Mouse (Mus musculus): ENCODE measurements at regions not wholly inside any gene's neighbourhood (a gene's known extent, or its start where the extent isn't known, plus 50 kb on each side); places are given as distances from the start of the nearest gene placed in this dataset.

DNA sequence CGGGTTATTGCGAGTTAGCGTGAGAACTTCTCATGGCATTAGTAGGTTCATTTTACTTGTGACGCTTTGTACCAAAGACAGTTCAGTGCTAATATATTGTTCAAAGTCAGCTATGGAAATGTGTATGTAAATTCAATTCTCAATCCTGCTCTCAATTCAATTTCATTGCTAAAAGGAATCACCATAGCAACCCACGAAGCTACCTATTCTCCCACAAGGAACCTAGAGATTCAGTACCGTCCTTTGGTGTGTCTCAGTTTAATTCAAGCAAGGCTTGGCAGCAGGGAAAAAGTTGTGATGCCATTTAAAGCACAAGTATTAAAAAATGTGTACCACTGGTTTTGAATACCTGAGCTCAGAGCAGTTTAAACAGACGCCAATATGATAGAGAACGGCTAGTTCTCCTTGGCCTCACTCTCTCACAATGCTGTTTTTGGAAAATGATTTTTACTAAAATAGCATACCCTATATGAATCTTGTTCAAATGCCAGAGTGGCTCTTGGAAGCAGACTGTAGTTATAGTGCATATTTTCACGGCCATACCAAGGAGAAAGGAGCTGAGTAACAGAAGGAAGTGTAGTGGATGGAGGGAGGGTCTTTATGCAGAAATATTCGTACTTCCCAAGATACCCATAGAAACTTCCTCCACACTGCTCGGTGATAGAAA is 121.4 kb downstream of the Otor start:
- ATAC-seq, result 0 out of 2 replicates have a peak, but pooled peaks have one; percentile 28
- no peak overlapping the region for H3K9ac ChIP-seq (ENCODE audit: low read depth, low read length)
- no peaks in the 10 kb centered on the region for H3K4me1 ChIP-seq (ENCODE audit: control insufficient read depth, insufficient read depth, low read length)
- no peak overlapping the region for H3K27ac ChIP-seq (ENCODE audit: low read length)
- no peak overlapping the region for H3K4me3 ChIP-seq (ENCODE audit: low read depth, low read length)
- no peaks in the 10 kb centered on the region for H3K36me3 ChIP-seq (ENCODE audit: control insufficient read depth, insufficient read depth, low read length)
- WGBS, result 68% methylated on average over 11 of the region's 11 CpGs
- H3K27me3 ChIP-seq (ENCODE audit: control insufficient read depth, insufficient read depth, low read depth, low read length), result no peaks in the 10 kb centered on the region
- no peaks in the 10 kb centered on the region for H3K9me3 ChIP-seq (replicated peaks; ENCODE audit: control insufficient read depth, low read length, poor library complexity, severe bottlenecking)
- H3K4me2 ChIP-seq (ENCODE audit: low read length), result no peak overlapping the region

GRCm38 (mm10) chr2:143206053-143206452 is 127.8 kb downstream of the Otor start:
- Histone ChIP-seq H3K9ac (ENCODE audit: low read depth, low read length) (no peak overlapping the region), H3K36me3 (ENCODE audit: control insufficient read depth, insufficient read depth, low read length) (no peaks in the 10 kb centered on the region), H3K27me3 (ENCODE audit: control insufficient read depth, insufficient read depth, low read depth, low read length) (no peaks in the 10 kb centered on the region), H3K4me2 (ENCODE audit: low read length) (no peak overlapping the region), H3K27ac (ENCODE audit: low read length) (no peak overlapping the region), H3K9me3 (replicated peaks; ENCODE audit: control insufficient read depth, low read length, poor library complexity, severe bottlenecking) (no peaks in the 10 kb centered on the region), H3K4me3 (ENCODE audit: low read depth, low read length) (no peak overlapping the region), H3K4me1 (ENCODE audit: control insufficient read depth, insufficient read depth, low read length) (no peaks in the 10 kb centered on the region)
- ATAC-seq, result no peak

- WGBS, result 38% methylated on average over 5 of the region's 5 CpGs
Observed at GRCm38 (mm10) chr2:143207191-143207590, 128.9 kb downstream of the Otor start.

GRCm38 (mm10) chr2:143217251-143217650 is 139.0 kb downstream of the Otor start:
- ATAC-seq, result no peak
- WGBS, result 88% methylated on average over 5 of the region's 5 CpGs

More at GRCm38 (mm10) chr2:143207191-143207590, 128.9 kb downstream of the Otor start:
- ATAC-seq, result no peak
- Histone ChIP-seq H3K9ac (ENCODE audit: low read depth, low read length) (no peak overlapping the region), H3K9me3 (replicated peaks; ENCODE audit: control insufficient read depth, low read length, poor library complexity, severe bottlenecking) (no peaks in the 10 kb centered on the region), H3K4me1 (ENCODE audit: control insufficient read depth, insufficient read depth, low read length) (no peaks in the 10 kb centered on the region), H3K27me3 (ENCODE audit: control insufficient read depth, insufficient read depth, low read depth, low read length) (no peaks in the 10 kb centered on the region), H3K4me3 (ENCODE audit: low read depth, low read length) (no peak overlapping the region), H3K4me2 (ENCODE audit: low read length) (no peak overlapping the region), H3K36me3 (ENCODE audit: control insufficient read depth, insufficient read depth, low read length) (no peaks in the 10 kb centered on the region), H3K27ac (ENCODE audit: low read length) (no peak overlapping the region)

GRCm38 (mm10) chr2:143217760-143218358 is 139.6 kb downstream of the Otor start:
- H3K4me1 ChIP-seq (ENCODE audit: control insufficient read depth, insufficient read depth, low read length), result no peaks in the 10 kb centered on the region
- H3K9me3 ChIP-seq (replicated peaks; ENCODE audit: control insufficient read depth, low read length, poor library complexity, severe bottlenecking), result no peaks in the 10 kb centered on the region
- H3K27me3 ChIP-seq (ENCODE audit: control insufficient read depth, insufficient read depth, low read depth, low read length), result no peaks in the 10 kb centered on the region
- H3K27ac ChIP-seq (ENCODE audit: low read length), result no peak overlapping the region
- no peak overlapping the region for H3K4me2 ChIP-seq (ENCODE audit: low read length)
- 65% methylated on average over 5 of the region's 5 CpGs for WGBS
- no peak overlapping the region for H3K9ac ChIP-seq (ENCODE audit: low read depth, low read length)
- H3K4me3 ChIP-seq (ENCODE audit: low read depth, low read length), result no peak overlapping the region
- ATAC-seq, result no peak
- H3K36me3 ChIP-seq (ENCODE audit: control insufficient read depth, insufficient read depth, low read length), result no peaks in the 10 kb centered on the region

More at GRCm38 (mm10) chr2:143217251-143217650, 139.0 kb downstream of the Otor start:
- Histone ChIP-seq H3K4me3 (ENCODE audit: low read depth, low read length) (no peak overlapping the region), H3K27ac (ENCODE audit: low read length) (no peak overlapping the region), H3K36me3 (ENCODE audit: control insufficient read depth, insufficient read depth, low read length) (no peaks in the 10 kb centered on the region), H3K4me2 (ENCODE audit: low read length) (no peak overlapping the region), H3K4me1 (ENCODE audit: control insufficient read depth, insufficient read depth, low read length) (no peaks in the 10 kb centered on the region), H3K9me3 (replicated peaks; ENCODE audit: control insufficient read depth, low read length, poor library complexity, severe bottlenecking) (no peaks in the 10 kb centered on the region), H3K27me3 (ENCODE audit: control insufficient read depth, insufficient read depth, low read depth, low read length) (no peaks in the 10 kb centered on the region), H3K9ac (ENCODE audit: low read depth, low read length) (no peak overlapping the region)

- no peaks in the 10 kb centered on the region for H3K36me3 ChIP-seq (ENCODE audit: control insufficient read depth, insufficient read depth, low read length)
- 67% methylated on average over 1 of the region's 1 CpGs for WGBS
- H3K4me2 ChIP-seq (ENCODE audit: low read length), result no peak overlapping the region
- no peak overlapping the region for H3K27ac ChIP-seq (ENCODE audit: low read length)
- no peak overlapping the region for H3K4me3 ChIP-seq (ENCODE audit: low read depth, low read length)
- ATAC-seq, result no peak
- no peaks in the 10 kb centered on the region for H3K9me3 ChIP-seq (replicated peaks; ENCODE audit: control insufficient read depth, low read length, poor library complexity, severe bottlenecking)
- H3K4me1 ChIP-seq (ENCODE audit: control insufficient read depth, insufficient read depth, low read length), result no peaks in the 10 kb centered on the region
- no peak overlapping the region for H3K9ac ChIP-seq (ENCODE audit: low read depth, low read length)
- no peaks in the 10 kb centered on the region for H3K27me3 ChIP-seq (ENCODE audit: control insufficient read depth, insufficient read depth, low read depth, low read length)
Observed at GRCm38 (mm10) chr2:143222326-143222725, 144.1 kb downstream of the Otor start.

GRCm38 (mm10) chr2:143224410-143225130 is 146.3 kb downstream of the Otor start:
- Histone ChIP-seq H3K27ac (ENCODE audit: low read length) (no peak overlapping the region), H3K27me3 (ENCODE audit: control insufficient read depth, insufficient read depth, low read depth, low read length) (no peaks in the 10 kb centered on the region), H3K4me3 (ENCODE audit: low read depth, low read length) (no peak overlapping the region), H3K9ac (ENCODE audit: low read depth, low read length) (no peak overlapping the region), H3K36me3 (ENCODE audit: control insufficient read depth, insufficient read depth, low read length) (no peaks in the 10 kb centered on the region), H3K4me1 (ENCODE audit: control insufficient read depth, insufficient read depth, low read length) (no peaks in the 10 kb centered on the region), H3K9me3 (replicated peaks; ENCODE audit: control insufficient read depth, low read length, poor library complexity, severe bottlenecking) (no peaks in the 10 kb centered on the region), H3K4me2 (ENCODE audit: low read length) (no peak overlapping the region)
- no peak for ATAC-seq
- 72% methylated on average over 4 of the region's 4 CpGs for WGBS

DNA sequence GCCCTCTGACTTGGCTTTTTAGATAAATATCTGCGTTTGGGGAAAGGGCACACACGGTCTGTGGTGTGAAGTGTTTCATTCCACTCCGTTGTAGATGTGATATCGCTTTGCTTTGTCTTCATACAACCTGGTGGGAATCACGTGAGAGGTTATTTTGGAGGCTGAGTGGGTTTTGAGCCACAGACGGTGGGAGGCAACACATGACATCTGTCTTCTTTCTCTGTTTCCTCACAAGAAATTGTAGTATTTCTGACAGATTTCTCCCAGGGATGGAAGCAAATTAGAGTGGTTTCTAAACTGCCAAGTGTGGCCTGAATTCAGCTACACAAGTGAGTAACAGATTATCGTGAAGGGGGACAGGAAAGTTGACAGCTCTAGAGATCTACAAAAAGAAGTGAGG is 155.5 kb downstream of the Otor start:
- Histone ChIP-seq H3K4me1 (ENCODE audit: control insufficient read depth, insufficient read depth, low read length) (no peaks in the 10 kb centered on the region), H3K4me3 (ENCODE audit: low read depth, low read length) (no peak overlapping the region), H3K36me3 (ENCODE audit: control insufficient read depth, insufficient read depth, low read length) (no peaks in the 10 kb centered on the region), H3K4me2 (ENCODE audit: low read length) (no peak overlapping the region), H3K27me3 (ENCODE audit: control insufficient read depth, insufficient read depth, low read depth, low read length) (no peaks in the 10 kb centered on the region), H3K9me3 (replicated peaks; ENCODE audit: control insufficient read depth, low read length, poor library complexity, severe bottlenecking) (no peaks in the 10 kb centered on the region), H3K27ac (ENCODE audit: low read length) (no peak overlapping the region), H3K9ac (ENCODE audit: low read depth, low read length) (no peak overlapping the region)
- 83% methylated on average over 7 of the region's 7 CpGs for whole genome bisulfite sequencing
- ATAC-seq, result no peak

DNA sequence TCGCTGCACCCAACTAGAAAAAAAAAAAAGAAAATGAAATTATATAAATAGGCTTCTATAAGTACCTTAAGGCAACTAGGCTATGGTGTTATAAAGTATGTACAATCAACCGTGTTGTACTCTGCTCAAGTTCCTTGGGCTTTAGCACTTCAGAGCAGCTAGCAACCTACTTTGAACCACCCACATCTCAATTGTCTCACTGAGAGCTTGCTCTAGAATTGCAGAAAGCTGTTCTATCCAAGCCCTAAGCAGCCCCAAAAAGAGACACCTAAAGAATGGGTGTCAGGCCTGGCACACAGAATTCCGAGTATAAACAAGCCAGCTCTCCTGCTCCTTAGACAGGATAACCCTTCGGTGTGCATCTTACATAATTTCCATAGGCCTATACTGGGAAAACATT is 162.0 kb downstream of the Otor start:
- H3K9ac ChIP-seq (ENCODE audit: low read depth, low read length), result no peak overlapping the region
- no peaks in the 10 kb centered on the region for H3K27me3 ChIP-seq (ENCODE audit: control insufficient read depth, insufficient read depth, low read depth, low read length)
- no peaks in the 10 kb centered on the region for H3K9me3 ChIP-seq (replicated peaks; ENCODE audit: control insufficient read depth, low read length, poor library complexity, severe bottlenecking)
- no peak for ATAC-seq
- 89% methylated on average over 4 of the region's 4 CpGs for WGBS
- H3K4me2 ChIP-seq (ENCODE audit: low read length), result no peak overlapping the region
- H3K27ac ChIP-seq (ENCODE audit: low read length), result no peak overlapping the region
- H3K4me3 ChIP-seq (ENCODE audit: low read depth, low read length), result no peak overlapping the region
- no peaks in the 10 kb centered on the region for H3K36me3 ChIP-seq (ENCODE audit: control insufficient read depth, insufficient read depth, low read length)
- H3K4me1 ChIP-seq (ENCODE audit: control insufficient read depth, insufficient read depth, low read length), result no peaks in the 10 kb centered on the region

All from midbrain, embryonic 16.5 days (tissue).